Mouse (Mus musculus) erythroblast, embryonic 14.5 days (primary cell): ENCODE results near the gene Ryr3.

ENCODE experiments used
- GATA1 ChIP-seq: IDR thresholded peaks from 2 replicates; pipeline ENCODE4 v1.6.1; 2012; ENCODE audit warnings: low read length, inconsistent platforms, mixed read lengths
- TAL1 ChIP-seq: IDR thresholded peaks from 3 replicates; pipeline ENCODE4 v1.6.1; 2012; ENCODE audit warnings: low read length, inconsistent platforms, mixed read lengths

DNA sequence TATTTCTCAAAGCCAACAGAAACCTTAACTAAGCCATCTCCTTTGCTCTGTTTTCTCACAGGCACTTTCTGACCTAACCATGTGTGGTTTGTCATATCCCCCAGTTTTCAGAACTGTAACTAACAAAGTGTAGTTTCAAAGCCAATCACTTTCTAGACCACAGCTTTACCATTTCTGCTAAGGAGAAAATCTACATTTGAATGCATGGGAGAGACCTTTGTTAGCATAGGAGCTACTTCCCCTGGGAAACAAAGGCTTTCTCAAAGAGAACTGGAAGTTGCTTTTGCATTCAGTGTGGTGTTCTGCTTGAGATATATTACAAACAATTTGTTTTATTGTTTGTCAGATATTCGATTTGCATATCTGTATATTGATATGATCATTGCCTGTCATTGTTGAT, 285.1 kb downstream of the Ryr3 start:
- no peak for TF ChIP-seq GATA1
- TF ChIP-seq TAL1, result no peak
